Mouse (Mus musculus): Measurements from ENCODE around the gene Gm17577. TPM values are rescaled to one million over a fixed set of nuclear protein-coding genes. Genes with fewer than 3 reads are reported as not detected.
"Not testable (repeated sequence)": the region's sequence is repeated elsewhere in the genome, so short reads cannot be mapped to it uniquely, and the experiment has no call there.

The Gm17577 gene
- not detected in 2 replicates for polyA plus RNA-seq (2011; ENCODE audit: insufficient read depth, insufficient read length, low read depth, missing spikeins)

- not testable (repeated sequence) for H3K27me3 ChIP-seq (ENCODE audit: control insufficient read depth, insufficient read depth, low read length, poor library complexity, severe bottlenecking); H3K27ac ChIP-seq (ENCODE audit: insufficient read depth, low read length); H3K9ac ChIP-seq (ENCODE audit: low read depth, poor library complexity, severe bottlenecking); H3K4me3 ChIP-seq (ENCODE audit: low read depth, low read length); H3K9me3 ChIP-seq (replicated peaks; ENCODE audit: control insufficient read depth, insufficient read depth, low read length, poor library complexity, severe bottlenecking); H3K36me3 ChIP-seq (ENCODE audit: control insufficient read depth, insufficient read depth, low read length, poor library complexity, severe bottlenecking); H3K4me1 ChIP-seq (ENCODE audit: control insufficient read depth, insufficient read depth, low read length)
Measured at GRCm38 (mm10) chrX:123246807-123247206, at the start of gene Gm17577. Gene Gm17577, minus strand, starts transcription at chrX:123246907.

- H3K27me3 ChIP-seq (ENCODE audit: control insufficient read depth, insufficient read depth, low read length, poor library complexity, severe bottlenecking); H3K27ac ChIP-seq (ENCODE audit: insufficient read depth, low read length); H3K36me3 ChIP-seq (ENCODE audit: control insufficient read depth, insufficient read depth, low read length, poor library complexity, severe bottlenecking); H3K9me3 ChIP-seq (replicated peaks; ENCODE audit: control insufficient read depth, insufficient read depth, low read length, poor library complexity, severe bottlenecking); H3K9ac ChIP-seq (ENCODE audit: low read depth, poor library complexity, severe bottlenecking); H3K4me1 ChIP-seq (ENCODE audit: control insufficient read depth, insufficient read depth, low read length); H3K4me3 ChIP-seq (ENCODE audit: low read depth, low read length): not testable (repeated sequence)
Measured at GRCm38 (mm10) chrX:123222381-123222780, 24.3 kb downstream of the Gm17577 start, which contains the start of gene Srsx. Gene Srsx, minus strand, starts transcription at chrX:123222481.

Other genes starting within 250 kb of the Gm17577 start
- not detected in 2 replicates for gene Gm17521, start 217.2 kb downstream of the Gm17577 start, polyA plus RNA-seq (2011; ENCODE audit: insufficient read depth, insufficient read length, low read depth, missing spikeins)
- 4.4 TPM in 2 replicates for gene Cldn34c1, start 143.4 kb downstream of the Gm17577 start, polyA plus RNA-seq (2011; ENCODE audit: insufficient read depth, insufficient read length, low read depth, missing spikeins)
- gene Srsx, start 24.4 kb downstream of the Gm17577 start, polyA plus RNA-seq (2011; ENCODE audit: insufficient read depth, insufficient read length, low read depth, missing spikeins) = not detected in 2 replicates

All from ES-Bruce4 (cell line).